Mouse (Mus musculus) splenic B cell, adult 2 months (primary cell): ENCODE measurements at regions not wholly inside any gene's neighbourhood (a gene's known extent, or its start where the extent isn't known, plus 50 kb on each side); places are given as distances from the start of the nearest gene placed in this dataset.

Source experiments
- DNase-seq: peaks from one replicate; pipeline ENCODE4 v3.0.0-alpha.2; 2011; ENCODE audit warnings: low read depth, low spot score
- H3K27me3 ChIP-seq: 2 replicates; pipeline ENCODE4 v1.6.1; 2012; ENCODE audit warnings: mild to moderate bottlenecking, low read length, moderate library complexity, mixed read lengths; ENCODE audit not compliant: control insufficient read depth, poor library complexity, insufficient read depth, severe bottlenecking
- H3K36me3 ChIP-seq: 2 replicates; pipeline ENCODE4 v1.6.1; 2012; ENCODE audit warnings: mild to moderate bottlenecking, low read length, moderate library complexity, mixed read lengths; ENCODE audit not compliant: control insufficient read depth, poor library complexity, insufficient read depth, severe bottlenecking

- no peaks in the 10 kb centered on the region for H3K27me3 ChIP-seq
- no peak for DNase-seq
- H3K36me3 ChIP-seq = no peaks in the 10 kb centered on the region
Observed at GRCm38 (mm10) chr13:107918478-107918877, 125.8 kb upstream of the Smim15 start.

DNA sequence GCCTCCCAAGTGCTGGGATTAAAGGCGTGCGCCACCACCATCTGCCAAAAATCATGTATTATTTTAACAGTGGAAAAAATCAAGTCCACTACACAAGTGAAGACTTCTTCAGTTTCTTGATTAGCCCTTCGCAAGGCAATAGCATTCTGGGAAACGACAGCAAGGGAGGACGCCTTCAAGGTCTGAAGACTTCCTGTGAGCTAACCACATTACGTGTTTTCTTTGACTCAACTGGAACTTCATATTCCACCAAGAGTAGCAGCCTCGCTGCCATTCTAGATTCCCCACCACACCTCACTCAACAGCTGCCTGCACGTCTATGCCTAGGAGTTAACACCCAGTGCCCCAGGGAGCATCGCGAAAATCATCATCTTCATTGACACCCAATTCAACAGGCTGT, 126.2 kb upstream of the Smim15 start:
- DNase-seq = no peak
- Histone ChIP-seq H3K27me3 (no peaks in the 10 kb centered on the region), H3K36me3 (no peaks in the 10 kb centered on the region)

GRCm38 (mm10) chr13:107917564-107917963, 126.7 kb upstream of the Smim15 start:
- Histone ChIP-seq H3K27me3 (no peaks in the 10 kb centered on the region), H3K36me3 (no peaks in the 10 kb centered on the region)
- no peak for DNase-seq

GRCm38 (mm10) chr13:107910125-107910524, 134.1 kb upstream of the Smim15 start:
- DNase-seq = no peak
- no peaks in the 10 kb centered on the region for H3K36me3 ChIP-seq
- H3K27me3 ChIP-seq = no peaks in the 10 kb centered on the region

DNA sequence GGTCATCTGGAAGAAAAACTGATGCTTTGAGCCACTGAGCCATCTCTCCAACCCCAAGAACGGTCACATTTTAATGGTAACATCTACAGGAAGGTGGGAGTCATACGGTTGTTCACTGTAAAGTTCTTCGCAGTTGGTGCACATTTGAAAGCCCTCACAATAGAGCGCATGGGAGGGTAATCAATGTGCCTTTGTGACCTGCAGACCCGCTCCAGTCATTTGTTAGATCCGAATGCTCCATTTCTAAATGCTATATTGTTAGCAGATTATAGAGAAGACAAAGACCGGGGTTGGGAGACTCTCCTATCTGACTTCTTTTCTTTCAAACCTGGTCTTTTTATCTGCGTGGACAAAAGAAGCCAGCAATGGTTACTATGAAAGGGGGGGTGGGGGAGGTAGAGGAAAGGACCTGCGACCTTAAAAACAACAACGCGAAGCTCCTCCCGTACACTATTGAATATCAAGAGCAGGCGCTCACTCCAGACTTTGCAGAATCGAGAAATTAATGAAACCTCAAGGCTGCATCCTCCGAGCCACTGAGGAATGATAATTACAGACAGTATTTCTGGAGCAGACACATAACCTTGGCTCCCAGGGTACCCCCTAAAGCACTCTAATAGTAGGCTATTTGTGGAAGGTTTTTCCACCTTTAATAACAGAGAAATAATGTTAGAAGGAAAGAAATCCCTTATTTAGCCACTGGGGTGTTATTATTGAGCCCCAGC, 134.7 kb upstream of the Smim15 start:
- Histone ChIP-seq H3K36me3 (no peaks in the 10 kb centered on the region), H3K27me3 (no peaks in the 10 kb centered on the region)
- no peak for DNase-seq

GRCm38 (mm10) chr13:107907966-107908365, 136.3 kb upstream of the Smim15 start:
- H3K27me3 ChIP-seq = no peaks in the 10 kb centered on the region
- no peaks in the 10 kb centered on the region for H3K36me3 ChIP-seq
- no peak for DNase-seq

DNA sequence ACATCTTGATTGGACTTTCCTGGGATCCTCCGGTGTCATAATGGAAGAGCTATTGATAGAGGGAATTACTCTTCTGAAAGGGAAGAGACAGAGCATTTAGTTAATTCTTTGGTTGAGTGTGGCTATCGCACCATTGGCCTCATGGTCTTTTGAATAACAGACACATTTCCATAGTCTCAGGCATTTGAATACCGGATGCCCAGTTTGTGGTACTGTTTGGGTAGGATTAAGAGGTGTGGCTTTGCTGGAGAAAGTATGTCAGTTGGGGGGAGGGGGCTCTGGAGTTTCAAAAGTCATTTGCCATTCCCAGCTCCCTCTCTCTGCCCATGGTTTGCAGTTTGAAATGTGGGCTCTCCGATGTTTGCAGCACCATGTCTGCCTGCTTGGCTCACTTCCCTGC, 139.4 kb upstream of the Smim15 start:
- no peak for DNase-seq
- H3K27me3 ChIP-seq = no peaks in the 10 kb centered on the region
- H3K36me3 ChIP-seq = no peaks in the 10 kb centered on the region

- DNase-seq = peak; percentile 31
- Histone ChIP-seq H3K27me3 (no peaks in the 10 kb centered on the region), H3K36me3 (no peaks in the 10 kb centered on the region)
Observed at GRCm38 (mm10) chr13:107904051-107904740, 140.1 kb upstream of the Smim15 start.

- DNase-seq = peak; percentile 65
- H3K27me3 ChIP-seq = no peaks in the 10 kb centered on the region
- no peaks in the 10 kb centered on the region for H3K36me3 ChIP-seq
Observed at GRCm38 (mm10) chr13:107903150-107903959, 140.9 kb upstream of the Smim15 start.

DNA sequence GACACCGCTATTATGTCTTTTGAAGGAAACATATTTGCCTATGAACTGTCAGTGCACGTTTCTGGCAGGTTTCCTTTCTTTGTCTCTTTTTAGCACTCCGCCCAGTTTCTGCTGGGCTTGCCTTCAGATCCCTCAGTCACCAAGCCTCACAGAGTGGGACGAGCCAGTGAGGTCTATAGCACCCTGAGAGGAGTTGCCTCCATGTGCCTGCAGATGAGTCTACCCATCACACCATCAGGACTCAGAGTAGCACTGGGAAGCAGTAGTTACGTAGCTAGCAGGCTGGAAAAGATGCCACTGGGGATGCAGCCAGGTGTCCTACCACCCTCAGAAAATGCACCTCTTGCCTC, 141.5 kb upstream of the Smim15 start:
- no peak for DNase-seq
- H3K27me3 ChIP-seq = no peaks in the 10 kb centered on the region
- H3K36me3 ChIP-seq = no peaks in the 10 kb centered on the region

DNA sequence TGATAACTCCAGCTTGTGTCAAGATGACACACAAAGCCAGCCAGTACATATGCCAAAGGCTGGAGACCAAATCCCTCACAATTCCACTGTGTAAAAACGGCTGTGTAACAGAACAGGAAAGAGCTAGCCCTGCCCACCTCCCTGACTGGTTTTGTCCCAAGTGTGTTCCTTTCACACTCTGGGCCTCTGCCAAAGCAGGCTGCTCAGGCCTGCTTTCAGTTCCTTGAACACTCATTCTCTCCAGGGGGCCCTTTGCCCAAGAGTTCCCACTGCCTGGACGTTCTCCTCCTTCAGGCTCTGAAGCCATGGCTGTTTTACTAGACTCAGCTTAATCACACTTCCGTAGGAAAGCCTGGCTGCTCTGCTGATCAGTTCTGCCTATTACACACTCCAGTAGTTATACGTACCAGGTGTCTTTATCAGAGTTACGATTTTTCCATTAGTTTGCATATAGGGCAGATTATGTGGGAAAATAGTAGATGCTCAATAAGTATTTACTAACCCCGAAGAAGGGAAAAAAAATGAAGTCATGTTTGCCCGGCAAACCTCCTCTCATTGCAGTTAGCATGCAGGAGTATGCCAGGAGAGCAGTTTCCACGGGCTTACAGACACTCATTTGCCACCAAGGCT, 144.5 kb upstream of the Smim15 start:
- Histone ChIP-seq H3K36me3 (no peaks in the 10 kb centered on the region), H3K27me3 (no peaks in the 10 kb centered on the region)
- no peak for DNase-seq

GRCm38 (mm10) chr13:107897646-107898045, 146.6 kb upstream of the Smim15 start:
- H3K27me3 ChIP-seq = no peaks in the 10 kb centered on the region
- no peaks in the 10 kb centered on the region for H3K36me3 ChIP-seq
- no peak for DNase-seq

DNA sequence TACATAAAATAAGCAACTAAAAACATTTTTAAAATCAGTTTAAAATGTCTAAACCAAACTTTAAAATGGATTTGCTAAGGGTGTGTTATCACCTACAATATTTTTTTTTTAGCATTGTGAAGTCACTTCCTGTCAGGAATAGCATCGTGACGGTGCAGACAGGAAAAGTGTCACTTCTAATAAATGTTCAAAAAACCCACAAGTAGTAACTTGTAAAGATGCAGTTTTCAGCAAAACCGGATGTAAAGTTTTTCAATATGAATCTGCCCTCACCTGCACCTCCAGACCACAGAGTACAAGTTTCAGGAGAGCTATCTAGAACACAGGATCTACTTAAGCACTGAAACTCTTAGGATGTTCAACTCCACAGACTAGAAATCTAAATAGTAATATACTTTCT, 147.1 kb upstream of the Smim15 start:
- DNase-seq = no peak

DNA sequence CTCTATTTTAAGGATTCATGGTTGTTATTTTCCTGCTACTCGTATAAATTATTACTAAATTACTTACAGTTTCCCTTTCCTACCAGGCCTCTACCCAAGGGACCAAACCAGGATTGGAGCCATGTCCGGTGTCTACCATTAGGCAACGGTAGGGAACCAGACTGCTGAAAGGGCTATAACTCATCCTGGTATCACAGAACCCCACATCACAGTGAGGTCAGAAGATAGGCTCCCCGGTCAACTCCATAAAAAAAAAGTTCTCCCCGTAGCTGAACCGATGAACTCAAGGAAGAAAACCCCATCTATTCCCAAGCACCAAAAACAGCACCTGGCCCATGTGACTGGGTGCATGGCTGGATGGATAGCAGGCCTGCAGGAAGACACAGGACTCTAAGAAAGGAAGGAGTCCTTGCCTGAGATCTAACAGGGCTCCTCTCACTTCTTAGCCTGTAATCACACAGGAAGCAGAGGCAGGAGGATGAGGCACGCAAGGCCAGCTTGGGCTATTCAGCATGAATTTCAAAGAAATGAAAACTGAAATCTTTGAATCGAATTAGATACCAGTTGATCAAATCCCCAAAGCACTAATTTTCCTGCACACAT, 150.6 kb upstream of the Smim15 start:
- no peak for DNase-seq
- no peaks in the 10 kb centered on the region for H3K27me3 ChIP-seq

More for the DNA sequence above, 147.1 kb upstream of the Smim15 start:
- Histone ChIP-seq H3K27me3 (no peaks in the 10 kb centered on the region), H3K36me3 (no peaks in the 10 kb centered on the region)

More for the DNA sequence above, 150.6 kb upstream of the Smim15 start:
- no peaks in the 10 kb centered on the region for H3K36me3 ChIP-seq
